Mouse (Mus musculus) heart, embryonic 14.5 days (tissue): ENCODE data around the gene Nanos1. TPM values are rescaled to one million over a fixed set of nuclear protein-coding genes. Genes with fewer than 3 reads are reported as not detected.
A peak's percentile ranks its signal among the peaks of the same experiment; 100 is the strongest.

Source experiments
- ATAC-seq: fragments of 200-750 bp; cut with Nextera tagmentation; 2 replicates; pipeline ENCODE4 v1.8.0; 2017; ENCODE audit warnings: low read depth, moderate TSS enrichment; ENCODE audit not compliant: insufficient number of reproducible peaks, insufficient read depth, low FRiP score
- H3K27ac ChIP-seq, 2 experiments: fragments of 200-500 bp in 1 of 2; fragments of 300-500 bp in 1 of 2; sonication (generic) in 1 of 2; replicated peaks in 1 of 2; 2 replicates each; pipeline ENCODE4 v1.5.1; 2012 to 2014; ENCODE audit warnings: low read depth in 2 of 2, low read length in 2 of 2, control low read depth in 1 of 2, mild to moderate bottlenecking in 1 of 2, mixed read lengths in 1 of 2; ENCODE audit not compliant: control insufficient read depth in 1 of 2, insufficient read depth in 1 of 2
- H3K27me3 ChIP-seq: fragments of 300-500 bp; sonication (generic); 2 replicates; pipeline ENCODE4 v1.6.1; 2014; ENCODE audit warnings: mild to moderate bottlenecking, low read length, control low read depth; ENCODE audit not compliant: control insufficient read depth, insufficient read depth
- H3K36me3 ChIP-seq: fragments of 300-500 bp; sonication (generic); 2 replicates; pipeline ENCODE4 v1.6.1; 2014; ENCODE audit warnings: mild to moderate bottlenecking, control low read depth, low read length, mixed read lengths; ENCODE audit not compliant: control insufficient read depth, insufficient read depth
- H3K4me1 ChIP-seq, 2 experiments: fragments of 200-500 bp in 1 of 2; fragments of 300-500 bp in 1 of 2; sonication (generic) in 1 of 2; 2 replicates each; pipeline ENCODE4 v1.6.1; 2012 to 2014; ENCODE audit warnings: low read length in 2 of 2, control low read depth in 1 of 2, mixed read lengths in 1 of 2; ENCODE audit not compliant: control insufficient read depth in 2 of 2, insufficient read depth in 2 of 2
- H3K4me2 ChIP-seq: fragments of 300-500 bp; sonication (generic); 2 replicates; pipeline ENCODE4 v1.6.1; 2014; ENCODE audit warnings: mild to moderate bottlenecking, low read length
- H3K4me3 ChIP-seq, 2 experiments: fragments of 200-500 bp in 1 of 2; fragments of 300-500 bp in 1 of 2; sonication (generic) in 1 of 2; 2 replicates each; pipeline ENCODE4 v1.5.1; 2012 to 2014; ENCODE audit warnings: low read length in 2 of 2, mild to moderate bottlenecking in 2 of 2, control low read depth in 1 of 2, low read depth in 1 of 2, moderate library complexity in 1 of 2; ENCODE audit not compliant: control insufficient read depth in 1 of 2, insufficient read depth in 1 of 2
- H3K9ac ChIP-seq: fragments of 300-500 bp; sonication (generic); 2 replicates; pipeline ENCODE4 v1.6.1; 2014; ENCODE audit warnings: mild to moderate bottlenecking, low read length
- H3K9me3 ChIP-seq: fragments of 300-500 bp; sonication (generic); 2 replicates; pipeline ENCODE4 v1.6.1; 2016; ENCODE audit warnings: low read length, control low read depth; ENCODE audit not compliant: control insufficient read depth
- WGBS: fragments of 180-500 bp; shearing (Covaris S2); extraction: QIAGEN DNeasy Blood & Tissue Kit; methylation state at CpG from one replicate; pipeline ENCODE4 v1.1.7; 2014; 5-methylcytosine and 5-hydroxymethylcytosine counted together
- polyA plus RNA-seq: library from polyadenylated mRNA; unstranded; fragments of >200 nt; fragmentation: Nextera tagmentation; extraction: Ambion mirVana; gene quantifications from 2 replicates; pipeline ENCODE4 v1.2.1, GENCODE M21; 2014

The Nanos1 gene
- polyA plus RNA-seq, 1 experiment from 2014 or later = 0.86 TPM

- Histone ChIP-seq H3K27me3 (no peaks in the 10 kb centered on the region), H3K9me3 (no peaks in the 10 kb centered on the region), H3K4me2 (no peak overlapping the region), H3K4me3 (no peak overlapping the region), H3K4me1 (no peaks in the 10 kb centered on the region), H3K9ac (no peak overlapping the region), H3K36me3 (no peaks in the 10 kb centered on the region), H3K27ac (no peak overlapping the region)
- 60% methylated on average over 1 of the region's 1 CpGs for WGBS
- ATAC-seq = no peak
Measured at GRCm38 (mm10) chr19:60731966-60732365, 23.8 kb upstream of the Nanos1 start.

- no peak overlapping the region for H3K4me2 ChIP-seq
- 0 out of 2 replicates have a peak, but pooled peaks cover 2% of the 10 kb centered on the region for H3K9me3 ChIP-seq
- H3K4me1 ChIP-seq = no peaks in the 10 kb centered on the region
- WGBS = 50% methylated on average over 1 of the region's 1 CpGs
- no peaks in the 10 kb centered on the region for H3K27me3 ChIP-seq
- H3K9ac ChIP-seq = no peak overlapping the region
- no peak overlapping the region for H3K27ac ChIP-seq
- no peak for ATAC-seq
- no peak overlapping the region for H3K4me3 ChIP-seq
- H3K36me3 ChIP-seq = no peaks in the 10 kb centered on the region
Measured at GRCm38 (mm10) chr19:60740560-60740959, 15.2 kb upstream of the Nanos1 start.

DNA sequence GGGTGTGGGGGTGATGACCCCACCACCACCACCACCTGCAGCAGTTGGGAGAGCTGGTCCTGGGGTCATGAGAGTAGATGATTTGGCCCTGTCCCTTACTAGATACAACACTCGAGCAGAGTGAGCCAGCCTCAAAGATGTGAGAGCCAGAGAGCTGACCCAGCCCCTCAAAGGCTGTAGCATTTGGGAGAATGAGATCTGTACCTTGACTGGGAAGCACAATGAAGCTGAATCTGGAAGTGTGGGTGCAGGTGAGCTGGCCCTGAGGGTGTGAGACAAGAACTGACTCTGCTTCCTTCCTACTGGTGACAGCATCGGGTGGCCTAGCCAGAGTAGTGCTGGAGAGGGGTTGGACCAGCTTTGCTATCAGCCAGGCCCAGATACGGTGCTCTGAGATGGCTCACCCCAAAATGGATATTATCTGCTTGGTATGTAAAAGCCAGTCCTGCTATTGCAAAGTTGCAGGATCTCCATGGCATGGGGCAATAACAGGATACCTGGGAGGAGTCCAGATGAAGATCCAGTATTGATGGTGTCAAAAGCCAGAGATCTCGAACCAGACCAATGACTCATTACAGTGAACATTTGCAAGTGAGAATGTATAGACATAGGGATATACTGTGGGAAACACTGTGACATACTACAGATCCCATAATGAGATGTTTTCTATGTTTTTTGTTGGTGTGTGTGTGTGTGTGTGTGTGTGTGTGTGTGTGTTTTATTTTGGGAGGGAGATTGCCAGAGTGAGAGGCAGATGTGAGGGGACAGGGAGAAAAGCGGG, 11.8 kb upstream of the Nanos1 start:
- Histone ChIP-seq H3K9ac (no peak overlapping the region), H3K36me3 (no peaks in the 10 kb centered on the region), H3K4me3 (no peak overlapping the region), H3K9me3 (no peaks in the 10 kb centered on the region), H3K27me3 (no peaks in the 10 kb centered on the region), H3K27ac (no peak overlapping the region), H3K4me2 (no peak overlapping the region), H3K4me1 (no peaks in the 10 kb centered on the region)
- WGBS = 63% methylated on average over 5 of the region's 5 CpGs
- ATAC-seq = no peak

GRCm38 (mm10) chr19:60747801-60748200, 8.0 kb upstream of the Nanos1 start:
- Histone ChIP-seq H3K36me3 (no peaks in the 10 kb centered on the region), H3K9me3 (no peaks in the 10 kb centered on the region), H3K4me3 (no peak overlapping the region), H3K27me3 (no peaks in the 10 kb centered on the region), H3K4me1 (no peaks in the 10 kb centered on the region), H3K4me2 (no peak overlapping the region), H3K27ac (no peak overlapping the region), H3K9ac (no peak overlapping the region)
- WGBS = 85% methylated on average over 1 of the region's 1 CpGs
- ATAC-seq = no peak

- Histone ChIP-seq H3K27me3 (peaks cover 7% of the 10 kb centered on the region; the same call in 1 of the 2 replicates), H3K36me3 (peaks cover 24% of the 10 kb centered on the region), H3K4me2 (peak overlapping the region; percentile 100), H3K4me1 (peaks cover 2 to 14% of the 10 kb centered on the region in 2 experiments; a peak in 2 of 4 replicates), H3K4me3 (peak overlapping the region; percentile 70 to 85), H3K9me3 (no peaks in the 10 kb centered on the region), H3K9ac (peak overlapping the region; percentile 79), H3K27ac (peak overlapping the region in 1 of 2 experiments; percentile 19; a peak in 1 of 4 replicates)
- ATAC-seq = peak; percentile 49
- under 1% methylated on average over 109 of the region's 115 CpGs for WGBS
Measured at GRCm38 (mm10) chr19:60756192-60757098, 658 bp downstream of the Nanos1 start.

DNA sequence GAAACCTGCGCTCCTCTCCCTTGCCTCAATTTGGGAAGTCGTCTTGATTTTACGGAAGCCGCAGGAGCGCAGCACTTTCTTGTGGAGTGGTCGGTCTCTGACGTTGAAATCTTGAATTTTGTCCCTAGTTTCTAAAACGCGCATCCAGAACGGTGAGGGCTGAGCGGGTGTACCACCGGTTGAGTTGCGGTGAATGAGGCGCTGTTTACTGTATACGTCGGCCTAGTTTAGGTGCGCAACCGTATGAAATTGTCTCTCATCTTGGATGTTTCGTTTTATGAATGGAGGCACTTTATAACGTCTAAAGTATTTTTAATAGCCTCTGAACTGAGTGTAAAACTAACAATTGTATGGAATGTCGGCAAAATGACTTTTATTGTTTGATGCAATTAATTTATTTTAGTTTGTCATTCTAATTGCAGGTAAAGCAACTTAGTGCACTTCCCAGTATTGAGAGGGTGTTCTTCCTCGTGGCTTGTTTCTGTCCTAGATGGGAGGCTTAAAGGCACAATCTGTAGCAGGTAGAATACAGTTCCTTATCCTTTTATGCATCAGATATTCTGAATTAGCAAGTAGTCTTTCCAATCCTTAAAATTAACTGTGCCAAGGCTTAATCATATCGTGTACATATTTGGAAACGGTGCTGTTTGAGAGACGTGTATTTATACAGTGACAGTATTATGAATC, 1.5 kb downstream of the Nanos1 start:
- H3K27me3 ChIP-seq = peaks cover 7% of the 10 kb centered on the region; the same call in 1 of the 2 replicates
- H3K9ac ChIP-seq = peak overlapping the region; percentile 79
- no peak overlapping the region for H3K27ac ChIP-seq
- H3K4me3 ChIP-seq = peak overlapping the region; percentile 70 to 85
- WGBS = 5% methylated on average over 25 of the region's 25 CpGs
- no peaks in the 10 kb centered on the region for H3K9me3 ChIP-seq
- ATAC-seq = no peak
- peak overlapping the region; percentile 100 for H3K4me2 ChIP-seq
- peaks cover 31% of the 10 kb centered on the region for H3K36me3 ChIP-seq
- peaks cover 2 to 14% of the 10 kb centered on the region in 2 experiments; a peak in 2 of 4 replicates for H3K4me1 ChIP-seq
